Mouse (Mus musculus) testis, postnatal 14 days (tissue): Measurements from ENCODE around the gene Hspb9.

Experiments used
- DNase-seq: peaks from one replicate; pipeline ENCODE4 v3.0.0; 2021; ENCODE audit warnings: low spot score

Hspb9 gene

DNA sequence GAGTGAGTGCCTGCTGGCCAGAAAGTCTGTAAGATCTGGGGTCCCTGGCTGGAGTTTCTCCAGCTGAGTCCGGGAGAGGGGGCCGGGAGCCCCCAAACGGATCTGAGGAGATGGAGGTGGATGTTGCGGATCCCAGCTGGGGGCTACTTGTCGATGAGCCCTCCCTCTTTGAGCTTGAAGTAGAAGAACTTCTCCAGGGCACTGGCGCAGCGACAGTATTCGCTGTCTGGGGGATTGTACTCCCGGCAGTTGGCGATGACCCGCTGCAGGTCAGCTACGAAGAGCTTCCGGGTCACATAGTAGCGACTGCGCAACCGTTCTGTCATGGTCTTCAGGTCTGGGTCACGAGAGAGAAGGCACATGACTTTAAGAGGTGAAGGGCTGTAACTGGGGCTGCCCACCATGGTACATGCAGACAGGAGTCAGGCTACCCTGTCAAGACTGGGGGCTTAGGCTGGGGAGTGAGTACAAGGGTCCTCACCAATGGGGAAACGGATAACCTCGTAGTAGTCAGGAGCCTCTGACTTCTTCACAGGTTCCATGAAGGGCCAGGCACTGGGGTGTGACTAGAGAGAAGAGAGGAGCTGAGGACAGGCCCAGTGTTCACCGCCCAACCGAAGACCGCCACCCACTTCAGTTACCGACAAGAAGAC, 8.4 kb upstream of the Hspb9 start:
- no peak for DNase-seq

DNA sequence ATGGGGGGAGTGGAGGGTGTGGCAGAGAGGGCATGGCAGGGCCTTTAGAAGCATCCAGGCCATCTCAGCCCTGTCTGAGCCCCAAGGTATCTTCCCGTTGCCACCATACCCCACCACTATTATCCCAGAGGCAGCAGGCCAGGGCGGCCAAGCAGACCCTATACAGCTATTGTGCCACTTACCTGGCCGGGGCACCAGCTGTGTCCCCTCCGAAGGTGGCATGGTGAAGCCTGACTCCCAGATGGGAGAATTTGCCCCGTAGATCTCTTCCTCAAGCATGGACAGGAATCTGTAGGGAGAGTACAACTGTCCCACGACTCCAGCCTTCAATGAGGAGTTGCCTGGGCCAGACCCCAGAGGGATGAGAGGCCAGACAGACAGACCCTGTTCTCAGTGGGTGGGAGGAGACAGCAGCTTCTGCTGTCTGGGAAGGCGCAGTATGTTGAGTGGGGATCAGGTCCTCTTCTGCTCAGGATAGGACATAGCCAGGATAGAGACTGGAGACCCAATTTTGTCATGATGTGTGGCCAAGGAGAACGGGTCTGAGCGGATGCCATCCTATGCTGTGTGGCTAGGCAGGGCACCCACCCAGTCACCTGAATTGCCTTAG, 4.3 kb upstream of the Hspb9 start:
- no peak for DNase-seq

DNA sequence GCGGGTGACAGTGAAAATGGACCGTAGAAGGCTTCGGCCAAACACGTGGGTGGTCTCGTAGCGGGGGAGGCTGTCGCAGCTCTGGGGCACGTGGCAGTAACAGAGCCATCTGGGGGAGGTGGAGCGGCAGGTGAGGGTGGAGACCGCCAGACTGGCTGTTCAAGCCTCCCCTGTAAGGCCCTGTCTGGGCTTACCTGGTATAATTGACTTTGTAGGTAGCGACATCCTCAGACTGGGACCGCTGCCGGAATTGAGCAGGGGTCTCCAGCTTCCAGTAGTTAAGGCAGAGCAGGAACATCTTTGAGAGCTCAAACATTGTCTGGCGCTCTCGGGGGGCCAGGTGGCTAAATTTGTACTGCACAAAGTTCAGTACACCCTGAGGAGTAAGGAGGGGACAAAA, 3.1 kb upstream of the Hspb9 start:
- DNase-seq, result no peak

DNA sequence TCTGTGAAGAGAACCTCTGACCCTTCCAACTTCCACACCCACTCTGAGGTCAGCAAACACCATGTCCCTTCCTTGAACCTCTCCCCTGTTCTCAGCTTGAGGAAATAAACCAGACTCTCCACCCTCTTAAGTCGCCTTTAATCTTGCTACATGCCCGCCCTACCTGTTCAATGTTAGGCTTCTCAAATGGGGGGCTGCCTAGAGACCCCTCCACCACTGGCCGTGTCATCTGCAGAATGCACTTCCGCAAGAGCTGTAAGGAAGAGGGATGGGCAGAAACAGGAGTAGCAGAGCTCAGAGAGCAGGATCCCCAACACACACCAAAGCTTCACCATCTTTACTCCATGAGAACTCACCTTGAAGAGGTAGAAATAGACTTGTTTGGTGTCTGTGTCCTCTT, 2.7 kb upstream of the Hspb9 start:
- DNase-seq, result no peak

DNA sequence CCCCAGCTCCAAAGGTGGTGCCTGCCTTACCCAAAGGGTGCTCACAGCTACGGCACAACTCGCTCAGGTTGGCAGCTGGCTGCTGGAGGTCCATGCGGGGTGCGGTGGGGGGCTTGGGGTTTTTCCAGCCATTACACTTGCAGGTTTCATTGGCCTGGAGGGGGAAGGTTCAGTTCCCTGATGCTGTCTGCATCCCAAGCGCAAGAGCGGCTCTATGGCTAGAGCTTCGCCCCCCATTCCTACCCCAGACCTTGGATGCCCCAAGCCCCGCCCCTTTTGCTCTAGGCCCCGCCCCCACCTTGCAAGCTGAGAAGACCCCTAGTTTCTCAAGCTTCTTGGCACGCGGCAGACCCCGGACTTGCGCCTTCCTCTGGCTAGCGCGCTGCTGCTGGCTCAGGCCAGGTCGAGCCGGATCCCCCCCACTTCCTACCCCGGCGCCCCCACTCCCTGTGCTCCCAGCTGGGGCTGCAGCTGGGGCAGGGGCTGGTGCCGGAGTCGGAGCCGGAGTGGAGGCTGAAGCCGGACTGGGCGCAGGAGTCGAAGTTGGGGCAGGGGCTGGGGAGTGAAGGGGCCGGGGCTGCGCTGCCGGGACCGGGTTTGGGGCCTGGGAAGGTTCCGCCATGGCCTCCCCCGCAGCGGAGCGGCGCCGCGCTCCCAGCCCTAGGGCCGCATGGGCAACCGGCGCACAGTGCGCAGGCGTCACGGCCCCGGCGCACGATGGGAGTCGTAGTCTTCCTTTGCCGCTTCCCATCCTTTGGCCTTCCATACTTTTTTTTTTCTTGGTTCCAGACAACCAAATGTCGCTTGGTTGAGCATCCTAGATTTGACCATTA, 1.7 kb upstream of the Hspb9 start, which contains the start of gene Kat2a:
TSS of gene Kat2a (minus strand) at position 683 of the 833 bp plus-strand sequence.
- DNase-seq, result peak; percentile 88

DNA sequence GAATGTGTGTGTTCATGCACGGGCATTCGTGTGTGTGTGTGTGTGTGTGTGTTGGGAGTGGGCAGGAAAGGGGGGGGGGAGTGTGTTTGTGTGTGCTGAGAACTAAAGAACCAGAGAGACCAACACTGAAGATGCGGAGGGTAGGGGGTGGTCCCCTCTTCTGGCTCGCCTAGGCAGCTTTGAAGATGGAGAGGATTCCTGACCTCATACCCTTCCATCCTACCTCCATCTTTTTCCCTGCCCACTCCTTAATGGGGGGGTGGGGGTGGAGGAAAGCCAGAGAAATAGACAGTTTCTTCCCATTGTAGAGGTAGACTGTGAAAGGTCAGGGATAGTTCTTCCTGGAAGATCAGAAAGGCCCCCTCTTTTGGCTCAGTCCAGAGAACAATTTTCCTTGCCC, 476 bp upstream of the Hspb9 start:
- DNase-seq, result no peak

DNA sequence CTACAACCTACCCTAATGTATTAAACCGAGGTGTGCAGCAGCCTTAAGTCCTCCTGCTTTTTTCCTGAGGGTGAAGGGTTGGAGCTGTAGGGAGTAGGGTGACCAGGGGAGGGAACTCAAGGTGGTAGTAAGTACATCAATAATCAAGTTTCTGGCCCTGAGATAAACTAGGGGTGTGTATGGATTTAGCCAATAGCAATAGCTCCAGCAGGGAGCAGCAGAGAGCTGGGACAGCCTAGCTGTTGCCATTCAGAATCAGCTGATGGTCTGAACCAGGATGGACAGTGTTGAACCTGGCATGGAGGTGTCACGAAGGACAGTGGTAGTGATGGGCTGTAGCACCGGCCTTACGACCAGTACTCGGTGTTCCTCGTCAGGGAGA, 875 bp downstream of the Hspb9 start:
- no peak for DNase-seq

DNA sequence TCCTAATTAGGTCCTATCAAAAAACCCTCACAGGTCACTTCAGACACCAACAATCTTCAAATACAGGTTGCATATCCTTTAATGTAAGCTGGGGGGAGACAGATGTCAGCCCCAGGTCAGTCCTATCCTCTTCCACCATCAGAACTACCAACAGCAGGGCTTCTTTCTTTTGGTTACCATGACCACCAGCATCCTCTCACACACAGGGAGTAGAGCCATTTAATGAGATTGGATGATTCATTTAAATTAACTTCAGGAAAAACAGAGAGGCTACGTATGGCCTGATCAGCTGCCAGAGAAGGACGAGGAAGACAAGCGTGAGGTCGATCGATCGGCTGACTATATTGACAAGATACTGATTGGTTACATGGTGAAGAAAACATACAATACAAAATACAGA, 1.3 kb downstream of the Hspb9 start:
- no peak for DNase-seq

DNA sequence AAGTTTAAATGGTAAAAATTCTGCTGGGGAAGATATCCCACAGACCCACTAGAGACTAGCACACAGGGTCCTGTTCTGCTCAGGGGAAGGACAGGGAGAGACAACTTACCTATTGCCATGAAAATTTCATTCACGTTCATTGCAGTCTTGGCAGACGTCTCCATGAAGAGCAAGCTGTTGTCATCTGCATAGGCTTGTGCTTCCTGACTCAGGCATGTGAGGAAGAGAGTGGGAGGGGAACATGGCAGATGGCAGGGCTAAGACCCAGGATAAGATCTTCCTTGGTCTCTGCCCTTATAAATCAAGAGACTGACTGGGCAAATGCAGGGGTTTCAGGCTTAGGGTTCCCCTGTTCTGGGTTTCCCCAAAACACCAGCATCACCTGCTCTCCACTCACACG, 3.0 kb downstream of the Hspb9 start:
- no peak for DNase-seq

DNA sequence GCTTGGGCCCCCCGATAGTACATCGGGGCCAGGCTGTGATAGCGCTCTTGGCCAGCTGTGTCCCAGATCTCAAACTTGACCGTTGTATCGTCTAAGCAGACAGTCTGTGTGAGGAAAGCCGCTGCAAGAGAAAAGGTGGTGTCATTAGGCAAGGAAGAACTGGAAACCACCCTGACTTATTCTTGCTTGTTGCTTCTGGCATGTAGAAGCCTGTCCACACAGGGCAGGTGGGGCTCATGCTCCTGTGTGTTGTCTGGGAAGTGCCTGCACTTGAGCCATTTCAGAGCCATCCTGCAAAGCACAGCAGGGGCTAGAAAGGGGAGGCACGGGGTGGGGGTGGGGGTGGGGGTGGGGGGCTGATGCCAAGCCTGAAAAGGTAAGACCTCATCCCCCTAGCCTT, 4.8 kb downstream of the Hspb9 start:
- no peak for DNase-seq

DNA sequence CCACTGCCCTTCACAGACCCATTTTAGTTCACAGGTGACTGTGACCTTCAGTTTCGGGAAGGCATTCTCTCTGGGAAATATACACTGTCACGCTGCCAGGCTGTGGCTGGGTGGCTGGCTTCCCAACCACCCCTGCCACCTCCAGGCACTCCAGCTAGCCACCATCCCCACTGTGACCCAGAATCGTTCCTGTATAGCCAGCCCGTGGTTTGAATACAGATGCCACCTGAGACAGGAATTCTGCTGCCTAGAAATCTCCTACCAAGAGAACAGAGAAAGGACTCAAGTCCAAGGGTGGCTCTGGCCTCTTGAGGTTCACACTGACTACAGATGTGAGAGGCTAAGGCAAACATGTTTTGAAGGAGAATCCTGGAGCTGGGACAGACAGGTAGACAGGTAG, 5.2 kb downstream of the Hspb9 start:
- DNase-seq, result no peak

DNA sequence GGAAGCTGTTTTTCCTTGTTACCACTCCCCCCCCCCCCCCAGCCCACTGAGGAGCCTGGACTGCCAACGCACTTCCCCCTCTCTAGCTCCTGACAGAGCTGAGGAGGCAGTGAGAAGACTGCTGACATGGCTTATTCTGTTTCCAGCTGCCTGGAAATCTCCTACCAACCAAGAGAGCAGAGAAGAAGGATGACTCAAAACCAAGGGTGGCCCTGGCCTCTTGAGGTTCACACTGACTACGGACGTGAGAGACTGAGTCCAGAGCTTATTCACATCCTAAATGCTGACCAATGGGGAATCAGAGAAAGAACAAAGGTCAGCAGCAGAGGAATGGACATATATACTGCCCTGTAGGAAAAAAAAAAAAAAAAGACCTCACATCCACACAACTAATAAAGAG, 5.7 kb downstream of the Hspb9 start:
- no peak for DNase-seq

DNA sequence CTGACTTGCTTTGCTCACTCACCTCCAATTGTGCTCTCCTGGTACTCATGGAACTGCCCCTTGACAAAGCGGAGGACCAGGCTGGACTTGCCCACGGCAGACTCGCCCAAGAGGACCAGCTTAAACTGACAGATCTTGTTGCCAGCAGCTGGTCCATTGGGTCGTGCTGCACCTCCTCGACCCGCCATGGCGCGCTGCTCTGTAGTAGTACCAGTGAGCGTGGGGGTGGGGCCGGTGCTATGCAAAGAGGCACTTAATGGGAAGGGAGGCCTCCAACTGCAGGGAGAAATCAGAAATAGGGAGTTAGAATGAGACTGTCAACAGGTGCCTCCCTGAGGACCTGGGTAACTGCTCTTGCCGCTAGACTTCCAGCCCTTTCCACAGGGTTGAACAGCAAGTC, 6.2 kb downstream of the Hspb9 start:
- DNase-seq, result no peak

DNA sequence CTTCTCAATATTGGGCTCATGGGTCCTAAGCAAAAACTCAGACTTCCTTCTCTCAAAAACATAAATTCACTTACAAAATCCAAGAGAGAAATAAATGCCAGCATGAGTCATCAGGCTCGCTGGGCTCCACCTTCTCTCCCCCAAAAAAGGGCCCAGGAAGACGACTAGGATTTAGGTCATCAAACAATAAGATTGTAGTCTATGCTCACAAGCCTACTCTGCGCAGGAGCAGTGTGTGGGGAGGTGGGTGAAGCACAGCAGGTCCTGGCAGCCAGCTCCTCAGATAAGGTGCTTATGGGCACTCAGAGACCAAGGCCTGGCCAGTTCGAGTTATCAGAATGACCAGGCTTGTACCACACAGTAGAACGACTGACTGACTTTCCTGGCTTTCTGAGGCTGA, 6.7 kb downstream of the Hspb9 start:
- no peak for DNase-seq

DNA sequence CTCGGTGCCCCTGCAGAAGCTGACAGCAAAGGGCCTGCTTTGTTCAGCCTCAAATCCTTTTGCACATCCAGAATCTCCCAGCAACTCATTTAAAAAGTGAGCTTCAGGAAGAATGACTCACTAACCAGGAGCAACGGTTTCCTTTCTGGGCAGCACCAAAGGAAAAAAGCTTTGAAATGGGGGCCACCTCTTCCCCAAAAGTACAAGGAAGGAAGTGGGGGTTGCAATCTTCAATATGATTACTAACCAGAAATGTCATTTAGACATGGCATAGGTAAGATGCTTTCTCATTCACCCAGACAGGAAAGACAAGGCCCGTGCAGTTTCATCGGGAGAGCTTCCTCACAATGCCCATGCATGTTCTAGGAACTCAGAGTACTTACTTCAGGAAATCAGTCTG, 7.6 kb downstream of the Hspb9 start:
- no peak for DNase-seq

DNA sequence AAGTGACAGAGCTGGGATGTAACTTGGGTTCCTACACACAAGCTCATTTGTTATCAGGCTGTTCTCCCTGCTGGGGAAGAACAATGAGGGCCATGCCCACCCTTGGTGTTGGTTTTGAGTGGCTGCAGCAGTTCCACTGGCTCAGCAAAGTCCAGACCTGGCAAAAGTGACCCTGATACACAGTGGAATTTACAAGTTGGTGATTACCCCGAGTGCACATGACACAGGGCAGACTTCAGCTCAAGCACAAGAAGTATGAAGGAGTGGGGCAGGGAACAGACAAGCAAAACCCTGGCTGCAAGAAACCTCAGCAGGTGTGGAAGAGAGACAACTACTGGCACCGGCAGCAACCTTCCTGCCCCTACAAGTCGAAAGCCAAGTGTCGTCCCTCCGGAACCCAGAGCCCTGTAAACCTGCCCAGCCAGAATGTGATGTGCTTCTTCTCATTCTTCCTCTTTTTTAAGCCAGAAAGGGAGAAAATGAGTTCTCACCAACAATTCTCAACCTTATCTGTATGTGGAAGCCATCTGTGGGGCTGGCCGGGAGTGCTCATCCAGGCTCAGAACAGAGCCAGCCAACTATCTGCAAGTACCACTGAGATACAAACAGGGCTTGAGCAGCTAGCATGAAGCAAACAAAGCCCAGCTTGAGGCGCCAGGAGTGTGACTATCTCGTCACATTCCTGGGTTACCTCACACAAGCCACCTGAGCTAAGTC, 8.3 kb downstream of the Hspb9 start:
- DNase-seq, result no peak

DNA sequence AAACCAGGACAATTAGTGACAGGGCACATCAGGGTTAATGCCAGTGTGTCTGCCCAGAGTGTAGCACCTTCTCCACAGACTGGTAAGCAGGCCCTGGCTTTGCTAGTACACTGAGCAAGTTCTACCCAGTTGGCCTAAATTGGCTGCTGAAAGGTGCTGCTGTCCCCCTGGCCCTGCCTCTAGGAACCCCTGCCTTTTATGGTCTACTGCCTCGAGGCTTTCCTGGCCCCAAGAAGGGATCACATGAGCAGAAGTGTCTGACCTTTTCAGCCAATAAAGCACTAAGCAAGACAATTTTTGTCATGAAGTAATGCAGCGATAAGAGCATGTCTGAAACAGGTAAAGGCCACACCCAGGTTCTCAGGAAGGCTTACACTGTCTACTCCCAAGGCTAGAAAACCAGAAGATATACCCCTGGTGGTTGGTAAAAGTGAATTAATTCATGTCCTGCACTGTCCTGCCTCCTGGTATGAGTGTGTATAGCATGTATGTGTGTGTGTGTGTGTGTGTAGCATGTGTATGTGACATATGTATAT, 8.9 kb downstream of the Hspb9 start:
- no peak for DNase-seq

DNA sequence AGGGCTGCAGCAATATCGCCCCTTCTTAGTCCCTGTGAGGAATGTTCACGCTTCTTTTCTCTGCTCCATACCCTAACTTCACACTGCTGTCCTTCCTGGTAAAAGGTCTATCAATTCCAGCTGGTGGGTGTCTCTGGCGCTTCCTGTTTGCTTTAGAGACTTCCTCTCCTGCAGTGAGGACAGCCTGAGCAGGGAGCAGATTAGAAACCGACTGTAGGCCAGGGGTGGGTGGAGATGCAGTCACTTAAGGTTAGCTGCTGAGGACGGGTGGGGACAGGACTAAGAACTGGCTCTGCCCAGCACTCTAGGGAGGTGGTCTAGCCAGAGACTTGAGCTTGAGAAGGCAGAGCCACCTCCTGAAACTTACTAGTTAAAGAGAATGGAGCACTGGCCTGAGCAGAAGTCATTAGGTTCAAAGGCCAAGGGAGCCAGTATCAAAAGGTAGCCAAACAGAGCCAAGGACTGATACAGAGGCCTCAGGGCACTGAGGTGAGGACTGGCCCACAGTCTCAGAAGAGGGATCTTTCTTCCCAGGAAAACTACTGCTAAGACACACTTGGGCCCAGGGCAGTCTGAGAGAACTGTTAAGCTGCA, 11.4 kb downstream of the Hspb9 start:
- no peak for DNase-seq

DNA sequence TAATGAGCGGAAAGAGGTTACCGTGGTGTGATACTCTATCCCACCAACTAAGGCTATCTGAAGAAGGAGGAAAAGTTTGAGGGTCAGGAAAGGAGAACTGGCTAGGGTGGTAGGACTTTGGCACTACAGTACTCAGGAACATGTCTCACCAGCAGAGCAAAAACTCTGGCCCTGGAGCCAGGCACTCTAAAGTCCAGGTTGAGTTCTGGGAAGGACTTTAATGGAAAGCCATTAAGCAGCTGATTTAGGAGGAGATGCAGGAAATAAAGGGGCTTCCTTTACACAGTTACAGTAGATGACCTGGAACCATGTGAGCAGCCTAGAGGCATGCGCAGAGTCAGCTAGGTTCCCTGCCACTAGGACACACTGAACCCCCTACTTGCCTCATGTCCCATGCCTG, 13.6 kb downstream of the Hspb9 start:
- no peak for DNase-seq

DNA sequence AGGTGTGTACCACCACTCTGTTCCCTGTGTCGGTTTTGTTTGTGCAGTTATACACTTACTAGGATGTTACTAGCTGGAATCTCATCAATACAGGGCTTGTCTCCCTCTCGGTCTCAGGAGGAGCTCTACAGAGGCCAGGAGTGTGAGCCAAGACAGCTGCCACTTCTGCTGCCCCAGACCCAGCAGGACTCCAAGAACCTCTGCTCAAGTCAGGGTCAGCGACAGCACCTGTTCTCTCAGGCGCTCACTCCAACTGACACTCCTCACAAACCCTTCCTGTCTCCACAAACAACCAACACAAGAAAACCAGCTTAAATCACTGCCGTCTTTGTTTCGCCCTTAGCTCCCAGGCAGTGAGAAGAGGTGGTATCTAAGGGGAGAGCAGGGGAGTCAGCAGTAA, 15.0 kb downstream of the Hspb9 start:
- DNase-seq, result no peak

DNA sequence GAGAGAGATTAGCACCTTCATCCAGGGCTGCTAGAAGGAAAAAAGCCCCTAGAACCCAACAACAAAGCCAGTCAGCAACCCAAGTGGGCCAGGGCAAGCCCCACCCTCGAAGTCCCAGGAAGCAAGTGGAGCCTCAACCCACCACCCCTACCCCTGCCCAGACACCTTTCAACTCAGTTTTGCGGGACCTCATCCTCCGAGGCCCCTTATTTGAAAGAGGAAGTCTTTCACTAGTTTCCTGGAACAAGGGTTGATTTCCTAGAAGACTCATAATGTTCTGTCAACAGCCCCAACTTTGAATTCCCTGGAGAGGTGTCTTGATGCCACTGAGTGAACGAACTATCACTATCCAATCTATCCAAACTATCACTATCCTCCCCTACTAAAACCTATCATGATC, 16.3 kb downstream of the Hspb9 start:
- no peak for DNase-seq
